Mouse (Mus musculus): ENCODE measurements at regions not wholly inside any gene's neighbourhood (a gene's known extent, or its start where the extent isn't known, plus 50 kb on each side); places are given as distances from the start of the nearest gene placed in this dataset.

GRCm38 (mm10) chr12:36949096-36949738 is 159.1 kb upstream of the Meox2 start:
- Histone ChIP-seq H3K36me3 (ENCODE audit: control insufficient read depth, insufficient read depth, low read length) (no peaks in the 10 kb centered on the region), H3K27me3 (ENCODE audit: control insufficient read depth, insufficient read depth, low read length) (no peaks in the 10 kb centered on the region), H3K4me2 (ENCODE audit: low read length) (no peak overlapping the region), H3K4me1 (ENCODE audit: control insufficient read depth, insufficient read depth, low read length) (no peaks in the 10 kb centered on the region), H3K9ac (replicated peaks; ENCODE audit: low read length) (no peak overlapping the region), H3K4me3 (replicated peaks; ENCODE audit: low read depth, low read length) (no peak overlapping the region), H3K27ac (replicated peaks; ENCODE audit: low read depth, low read length) (no peak overlapping the region), H3K9me3 (ENCODE audit: control insufficient read depth, low read length) (no peaks in the 10 kb centered on the region)
- no peak for ATAC-seq (ENCODE audit: low FRiP score, low TSS enrichment)
- no peak for DNase-seq
- WGBS, result 84% methylated on average over 2 of the region's 2 CpGs

GRCm38 (mm10) chr12:36974432-36975094 is 133.8 kb upstream of the Meox2 start:
- H3K4me3 ChIP-seq (replicated peaks; ENCODE audit: low read depth, low read length), result no peak overlapping the region
- DNase-seq, result no peak
- H3K36me3 ChIP-seq (ENCODE audit: control insufficient read depth, insufficient read depth, low read length), result no peaks in the 10 kb centered on the region
- no peaks in the 10 kb centered on the region for H3K9me3 ChIP-seq (ENCODE audit: control insufficient read depth, low read length)
- no peaks in the 10 kb centered on the region for H3K4me1 ChIP-seq (ENCODE audit: control insufficient read depth, insufficient read depth, low read length)
- H3K27me3 ChIP-seq (ENCODE audit: control insufficient read depth, insufficient read depth, low read length), result no peaks in the 10 kb centered on the region
- no peak overlapping the region for H3K4me2 ChIP-seq (ENCODE audit: low read length)
- WGBS, result 75% methylated on average over 3 of the region's 3 CpGs
- ATAC-seq (ENCODE audit: low FRiP score, low TSS enrichment), result no peak
- no peak overlapping the region for H3K9ac ChIP-seq (replicated peaks; ENCODE audit: low read length)
- no peak overlapping the region for H3K27ac ChIP-seq (replicated peaks; ENCODE audit: low read depth, low read length)

DNA sequence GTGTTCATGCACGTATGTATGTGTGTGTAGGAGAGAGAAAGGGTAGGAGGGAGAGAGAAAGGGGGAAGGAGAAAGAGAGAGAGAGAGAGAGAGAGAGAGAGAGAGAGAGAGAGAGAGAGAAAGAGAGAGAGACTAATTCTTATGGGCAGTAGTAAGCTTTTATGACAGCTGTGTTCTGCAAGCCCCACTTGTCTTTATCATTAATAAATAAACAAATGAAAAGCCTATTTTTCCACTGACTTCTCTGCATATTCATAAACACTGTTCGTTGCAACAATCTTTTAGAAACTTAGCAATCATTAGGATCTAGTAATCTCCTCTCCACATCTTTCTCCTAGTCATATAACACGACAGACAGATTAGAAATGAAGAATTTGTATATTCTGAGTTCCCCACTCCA is 131.2 kb upstream of the Meox2 start:
- H3K9ac ChIP-seq (replicated peaks; ENCODE audit: low read length), result no peak overlapping the region
- ATAC-seq (ENCODE audit: low FRiP score, low TSS enrichment) (no peak), DNase-seq (no peak)
- no peaks in the 10 kb centered on the region for H3K9me3 ChIP-seq (ENCODE audit: control insufficient read depth, low read length)
- no peak overlapping the region for H3K27ac ChIP-seq (replicated peaks; ENCODE audit: low read depth, low read length)
- 76% methylated on average over 3 of the region's 3 CpGs for WGBS
- H3K4me3 ChIP-seq (replicated peaks; ENCODE audit: low read depth, low read length), result no peak overlapping the region
- no peaks in the 10 kb centered on the region for H3K36me3 ChIP-seq (ENCODE audit: control insufficient read depth, insufficient read depth, low read length)
- no peaks in the 10 kb centered on the region for H3K27me3 ChIP-seq (ENCODE audit: control insufficient read depth, insufficient read depth, low read length)
- H3K4me1 ChIP-seq (ENCODE audit: control insufficient read depth, insufficient read depth, low read length), result no peaks in the 10 kb centered on the region
- no peak overlapping the region for H3K4me2 ChIP-seq (ENCODE audit: low read length)

DNA sequence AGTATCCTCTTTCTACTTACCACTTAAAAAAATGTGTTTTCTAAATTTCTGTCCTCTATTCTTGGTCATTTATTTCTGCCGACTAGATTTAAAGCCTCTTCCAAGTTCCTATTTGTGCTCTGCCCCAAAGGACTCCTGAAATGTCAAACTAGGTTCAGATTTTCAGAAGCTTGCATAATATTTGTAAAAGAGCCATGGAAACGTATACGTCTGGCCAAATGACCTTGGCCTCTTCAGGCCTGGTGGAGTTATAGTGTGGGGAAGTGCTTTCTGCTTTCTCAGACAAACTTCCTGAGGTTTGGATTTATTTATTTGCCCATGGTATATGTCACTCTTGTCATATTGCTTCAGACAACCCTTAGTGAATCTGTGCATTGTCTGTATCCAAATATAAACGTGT is 117.2 kb upstream of the Meox2 start:
- H3K4me1 ChIP-seq (ENCODE audit: control insufficient read depth, insufficient read depth, low read length), result no peaks in the 10 kb centered on the region
- DNase-seq (no peak), ATAC-seq (ENCODE audit: low FRiP score, low TSS enrichment) (no peak)
- WGBS, result 85% methylated on average over 4 of the region's 4 CpGs
- H3K9me3 ChIP-seq (ENCODE audit: control insufficient read depth, low read length), result no peaks in the 10 kb centered on the region
- H3K27ac ChIP-seq (replicated peaks; ENCODE audit: low read depth, low read length), result no peak overlapping the region
- no peaks in the 10 kb centered on the region for H3K27me3 ChIP-seq (ENCODE audit: control insufficient read depth, insufficient read depth, low read length)
- no peak overlapping the region for H3K4me2 ChIP-seq (ENCODE audit: low read length)
- no peak overlapping the region for H3K4me3 ChIP-seq (replicated peaks; ENCODE audit: low read depth, low read length)
- H3K9ac ChIP-seq (replicated peaks; ENCODE audit: low read length), result no peak overlapping the region
- H3K36me3 ChIP-seq (ENCODE audit: control insufficient read depth, insufficient read depth, low read length), result no peaks in the 10 kb centered on the region

- WGBS, result 85% methylated on average over 4 of the region's 4 CpGs
- Histone ChIP-seq H3K9ac (replicated peaks; ENCODE audit: low read length) (no peak overlapping the region), H3K27ac (replicated peaks; ENCODE audit: low read depth, low read length) (no peak overlapping the region), H3K4me2 (ENCODE audit: low read length) (no peak overlapping the region), H3K27me3 (ENCODE audit: control insufficient read depth, insufficient read depth, low read length) (no peaks in the 10 kb centered on the region), H3K9me3 (ENCODE audit: control insufficient read depth, low read length) (no peaks in the 10 kb centered on the region), H3K4me3 (replicated peaks; ENCODE audit: low read depth, low read length) (no peak overlapping the region), H3K4me1 (ENCODE audit: control insufficient read depth, insufficient read depth, low read length) (no peaks in the 10 kb centered on the region), H3K36me3 (ENCODE audit: control insufficient read depth, insufficient read depth, low read length) (no peaks in the 10 kb centered on the region)
- ATAC-seq (ENCODE audit: low FRiP score, low TSS enrichment), result no peak
- no peak for DNase-seq
Measured at GRCm38 (mm10) chr12:36991970-36992369, 116.4 kb upstream of the Meox2 start.

DNA sequence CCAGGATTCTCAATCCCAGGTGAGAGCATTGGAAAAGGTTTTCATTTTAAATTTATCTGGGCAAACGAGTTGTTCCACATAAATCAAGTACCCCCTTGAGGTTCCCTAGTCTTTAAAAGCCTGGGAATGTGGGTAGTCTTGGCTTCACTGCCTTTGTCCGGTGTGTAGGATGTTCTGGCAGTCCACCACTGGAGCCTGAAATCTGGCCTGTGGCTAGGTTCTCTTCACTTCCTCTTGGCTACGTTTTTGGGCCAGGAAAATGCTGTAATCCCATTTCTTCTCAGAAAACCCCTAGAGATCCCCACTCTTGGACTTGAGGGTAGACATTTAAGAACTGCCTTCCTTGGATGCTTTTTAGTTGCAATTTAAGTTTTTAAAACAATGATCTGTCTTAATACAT is 106.9 kb upstream of the Meox2 start:
- Histone ChIP-seq H3K9me3 (ENCODE audit: control insufficient read depth, low read length) (no peaks in the 10 kb centered on the region), H3K27ac (replicated peaks; ENCODE audit: low read depth, low read length) (no peak overlapping the region), H3K4me2 (ENCODE audit: low read length) (no peak overlapping the region), H3K9ac (replicated peaks; ENCODE audit: low read length) (no peak overlapping the region), H3K27me3 (ENCODE audit: control insufficient read depth, insufficient read depth, low read length) (no peaks in the 10 kb centered on the region), H3K36me3 (ENCODE audit: control insufficient read depth, insufficient read depth, low read length) (no peaks in the 10 kb centered on the region), H3K4me1 (ENCODE audit: control insufficient read depth, insufficient read depth, low read length) (no peaks in the 10 kb centered on the region), H3K4me3 (replicated peaks; ENCODE audit: low read depth, low read length) (no peak overlapping the region)
- DNase-seq (no peak), ATAC-seq (ENCODE audit: low FRiP score, low TSS enrichment) (no peak)
- 76% methylated on average over 3 of the region's 3 CpGs for WGBS

DNA sequence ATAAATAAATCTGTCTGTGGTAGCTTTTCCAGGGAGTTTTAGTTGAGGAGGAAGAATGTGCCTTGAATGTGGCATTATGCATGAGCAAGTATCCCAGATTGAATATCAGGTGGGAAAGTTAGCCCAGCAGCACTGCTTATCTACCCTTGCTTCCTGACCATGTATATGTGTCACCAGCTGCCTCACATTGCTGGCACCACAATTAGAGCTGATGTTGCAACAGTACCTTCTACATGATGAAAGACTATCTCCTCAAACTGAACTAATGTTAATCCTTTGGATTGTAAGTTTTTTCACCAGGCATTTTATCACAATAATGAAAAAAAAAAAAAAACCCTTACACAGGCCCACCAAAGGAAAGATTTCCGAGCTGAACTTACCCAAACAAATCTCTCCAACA is 103.1 kb upstream of the Meox2 start:
- Histone ChIP-seq H3K4me3 (replicated peaks; ENCODE audit: low read depth, low read length) (no peak overlapping the region), H3K4me2 (ENCODE audit: low read length) (no peak overlapping the region), H3K4me1 (ENCODE audit: control insufficient read depth, insufficient read depth, low read length) (no peaks in the 10 kb centered on the region), H3K9me3 (ENCODE audit: control insufficient read depth, low read length) (no peaks in the 10 kb centered on the region), H3K9ac (replicated peaks; ENCODE audit: low read length) (no peak overlapping the region), H3K27ac (replicated peaks; ENCODE audit: low read depth, low read length) (no peak overlapping the region), H3K36me3 (ENCODE audit: control insufficient read depth, insufficient read depth, low read length) (no peaks in the 10 kb centered on the region), H3K27me3 (ENCODE audit: control insufficient read depth, insufficient read depth, low read length) (no peaks in the 10 kb centered on the region)
- WGBS, result 92% methylated on average over 1 of the region's 1 CpGs
- ATAC-seq (ENCODE audit: low FRiP score, low TSS enrichment) (no peak), DNase-seq (no peak)

DNA sequence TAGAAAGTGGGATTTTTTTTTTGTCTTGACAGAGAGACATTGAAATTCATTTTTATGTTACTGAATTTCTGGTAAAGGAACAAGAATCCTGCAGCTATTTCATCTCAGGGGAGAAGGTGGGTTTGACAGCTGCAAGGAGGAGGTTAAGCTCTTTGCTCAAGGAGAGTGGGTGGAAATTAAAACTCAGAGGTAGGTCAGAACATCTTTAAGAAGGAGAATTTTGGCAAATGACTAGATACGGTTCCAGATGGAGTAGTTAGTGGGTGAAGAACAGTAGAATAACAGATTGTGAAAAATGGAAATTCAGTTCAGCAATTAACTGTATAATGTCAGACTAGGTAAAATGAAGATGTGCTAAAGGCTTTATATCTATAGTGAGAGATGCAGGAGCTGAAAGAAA is 98.0 kb upstream of the Meox2 start:
- H3K9me3 ChIP-seq (ENCODE audit: control insufficient read depth, low read length), result no peaks in the 10 kb centered on the region
- H3K4me3 ChIP-seq (replicated peaks; ENCODE audit: low read depth, low read length), result no peak overlapping the region
- ATAC-seq (ENCODE audit: low FRiP score, low TSS enrichment) (no peak), DNase-seq (no peak)
- no peak overlapping the region for H3K9ac ChIP-seq (replicated peaks; ENCODE audit: low read length)
- no peaks in the 10 kb centered on the region for H3K27me3 ChIP-seq (ENCODE audit: control insufficient read depth, insufficient read depth, low read length)
- no peaks in the 10 kb centered on the region for H3K36me3 ChIP-seq (ENCODE audit: control insufficient read depth, insufficient read depth, low read length)
- no peak overlapping the region for H3K27ac ChIP-seq (replicated peaks; ENCODE audit: low read depth, low read length)
- no peak overlapping the region for H3K4me2 ChIP-seq (ENCODE audit: low read length)
- 82% methylated on average over 1 of the region's 1 CpGs for WGBS
- no peaks in the 10 kb centered on the region for H3K4me1 ChIP-seq (ENCODE audit: control insufficient read depth, insufficient read depth, low read length)

DNA sequence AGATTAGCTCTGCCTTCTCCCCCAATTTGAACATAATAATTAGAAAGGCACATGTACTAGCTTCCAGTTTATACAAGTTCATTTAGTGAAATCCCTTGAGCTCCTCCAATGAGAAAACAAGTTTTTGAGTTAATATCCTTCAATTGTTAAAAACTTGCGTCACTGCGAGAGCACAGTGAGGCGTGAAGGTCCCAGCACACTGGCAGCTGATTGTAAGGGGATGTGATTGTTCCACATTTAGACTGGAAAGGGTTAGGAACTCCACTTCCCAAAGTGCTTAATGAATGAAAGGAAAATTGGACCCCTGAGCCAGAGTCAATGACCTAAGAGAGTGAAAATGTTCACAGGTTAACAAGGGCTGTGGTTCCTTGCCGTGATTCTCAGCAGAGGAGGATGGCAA is 93.9 kb upstream of the Meox2 start:
- no peak overlapping the region for H3K4me3 ChIP-seq (replicated peaks; ENCODE audit: low read depth, low read length)
- no peak overlapping the region for H3K4me2 ChIP-seq (ENCODE audit: low read length)
- H3K9ac ChIP-seq (replicated peaks; ENCODE audit: low read length), result no peak overlapping the region
- H3K27ac ChIP-seq (replicated peaks; ENCODE audit: low read depth, low read length), result no peak overlapping the region
- H3K4me1 ChIP-seq (ENCODE audit: control insufficient read depth, insufficient read depth, low read length), result 0 out of 2 replicates have a peak, but pooled peaks cover 7% of the 10 kb centered on the region
- ATAC-seq (ENCODE audit: low FRiP score, low TSS enrichment), result no peak
- DNase-seq, result no peak
- H3K27me3 ChIP-seq (ENCODE audit: control insufficient read depth, insufficient read depth, low read length), result no peaks in the 10 kb centered on the region
- H3K9me3 ChIP-seq (ENCODE audit: control insufficient read depth, low read length), result no peaks in the 10 kb centered on the region
- WGBS, result 52% methylated on average over 4 of the region's 4 CpGs
- H3K36me3 ChIP-seq (ENCODE audit: control insufficient read depth, insufficient read depth, low read length), result no peaks in the 10 kb centered on the region

Data from midbrain, embryonic 14.5 days (tissue).